Mouse (Mus musculus) ES-E14 (cell line): ENCODE results near the gene Frmpd1.

Source experiments
- CHD2 ChIP-seq: IDR thresholded peaks from 2 replicates; pipeline ENCODE4 v1.6.1; 2014; ENCODE audit warnings: mild to moderate bottlenecking, low read depth, low read length, inconsistent platforms
- HCFC1 ChIP-seq: IDR thresholded peaks from 2 replicates; pipeline ENCODE4 v1.6.1; 2012; ENCODE audit warnings: low read length, inconsistent platforms, borderline replicate concordance; ENCODE audit not compliant: insufficient read depth
- MAFK ChIP-seq: IDR thresholded peaks from 2 replicates; pipeline ENCODE4 v1.6.1; 2014; ENCODE audit warnings: mild to moderate bottlenecking, low read depth, low read length, inconsistent platforms; ENCODE audit not compliant: insufficient read depth
- ZC3H11A ChIP-seq: IDR thresholded peaks from 2 replicates; pipeline ENCODE4 v1.6.1; 2012; ENCODE audit warnings: low read depth, mild to moderate bottlenecking, inconsistent platforms, low read length, borderline replicate concordance
- ZNF384 ChIP-seq: IDR thresholded peaks from 2 replicates; pipeline ENCODE4 v1.6.1; 2012; ENCODE audit warnings: low read depth, low read length, inconsistent platforms

DNA sequence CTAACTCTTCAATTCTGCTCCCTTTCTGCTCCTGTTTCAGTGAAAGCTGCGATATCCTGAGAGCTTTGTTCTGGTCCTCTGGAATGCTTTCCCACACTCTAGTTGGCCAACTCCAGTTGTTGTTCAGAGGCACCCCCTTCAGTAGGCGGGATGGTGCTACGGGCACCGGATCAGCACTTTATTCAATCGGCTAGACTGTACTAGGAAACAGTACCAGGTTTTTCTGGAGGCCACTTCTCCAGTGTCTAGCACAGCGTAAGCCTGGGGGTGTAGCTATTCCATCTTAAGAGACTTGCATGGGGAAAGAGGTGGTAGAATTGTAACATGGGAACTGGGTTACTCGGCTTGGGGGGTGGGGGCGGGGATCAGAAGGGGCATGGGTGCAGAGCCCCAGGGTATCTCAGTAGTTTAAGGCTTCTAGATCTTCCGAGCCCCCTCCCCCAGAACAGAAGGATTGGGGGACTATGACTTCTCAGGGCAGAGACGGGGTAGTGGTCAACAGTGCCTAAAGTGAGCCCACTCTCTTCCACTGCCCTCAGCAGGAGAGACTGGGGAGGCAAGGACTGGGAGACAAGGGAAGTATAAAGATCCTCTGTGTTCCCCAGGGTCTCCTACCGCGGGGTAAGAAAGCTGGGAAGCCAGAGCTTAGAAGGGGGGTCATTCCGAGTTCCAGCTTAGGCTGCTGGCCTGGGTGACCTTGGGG is 706 bp upstream of the Frmpd1 start:
- TF ChIP-seq MAFK (no peak), CHD2 (no peak), ZNF384 (no peak), ZC3H11A (no peak), HCFC1 (no peak)
